Mouse (Mus musculus): ENCODE measurements around the gene Ddit4l. TPM values are rescaled to one million over a fixed set of nuclear protein-coding genes. Genes with fewer than 3 reads are reported as not detected.

Ddit4l gene
- total and polyA plus RNA-seq, 2 experiments = 0.37 to 0.45 TPM

DNA sequence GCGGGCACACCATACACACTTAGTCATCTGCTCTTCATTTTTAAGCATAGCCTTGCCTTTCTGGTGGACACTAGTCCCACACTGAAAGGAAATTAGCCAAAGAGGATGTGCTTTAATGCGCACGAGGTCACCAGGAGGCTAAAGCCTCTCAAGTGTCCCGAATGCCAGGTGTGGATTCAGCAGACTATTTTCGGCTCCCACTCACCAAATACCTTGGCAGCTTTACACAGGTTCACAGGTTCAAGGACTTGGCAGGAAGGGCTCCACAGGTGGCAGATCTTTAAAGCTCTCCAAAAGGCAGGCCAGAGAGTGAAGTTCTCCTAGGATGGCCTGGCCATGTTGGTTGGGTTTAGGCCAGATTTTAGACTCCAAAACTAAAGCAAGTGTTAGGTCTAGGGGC lies 19.8 kb downstream of the Ddit4l start:
- Histone ChIP-seq H3K36me3 (ENCODE audit: control insufficient read depth, insufficient read depth, low read length) (no peaks in the 10 kb centered on the region), H3K79me2 (ENCODE audit: control insufficient read depth, insufficient read depth, low read length) (no peaks in the 10 kb centered on the region), H3K4me3 (ENCODE audit: insufficient read depth, low read depth, low read length) (no peak overlapping the region), H3K9ac (ENCODE audit: low read depth, low read length) (no peak overlapping the region), H3K27me3 (ENCODE audit: control insufficient read depth, insufficient read depth, low read length) (no peaks in the 10 kb centered on the region), H3K4me1 (ENCODE audit: control insufficient read depth, insufficient read depth, low read length) (no peaks in the 10 kb centered on the region), H3K27ac (replicated peaks; ENCODE audit: insufficient read depth, low read depth, low read length) (no peak overlapping the region)
- TF ChIP-seq CTCF (IDR thresholded peaks at IDR 0.05; ENCODE audit: low read depth, low read length) = no peak
- TF ChIP-seq POLR2A (IDR thresholded peaks at IDR 0.05; ENCODE audit: extremely low read depth, insufficient read depth, low read length) = no peak
- 80% methylated on average over 5 of the region's 5 CpGs for WGBS
- peak; percentile 12 for DNase-seq (ENCODE audit: extremely low read depth, low read depth, low spot score)

DNA sequence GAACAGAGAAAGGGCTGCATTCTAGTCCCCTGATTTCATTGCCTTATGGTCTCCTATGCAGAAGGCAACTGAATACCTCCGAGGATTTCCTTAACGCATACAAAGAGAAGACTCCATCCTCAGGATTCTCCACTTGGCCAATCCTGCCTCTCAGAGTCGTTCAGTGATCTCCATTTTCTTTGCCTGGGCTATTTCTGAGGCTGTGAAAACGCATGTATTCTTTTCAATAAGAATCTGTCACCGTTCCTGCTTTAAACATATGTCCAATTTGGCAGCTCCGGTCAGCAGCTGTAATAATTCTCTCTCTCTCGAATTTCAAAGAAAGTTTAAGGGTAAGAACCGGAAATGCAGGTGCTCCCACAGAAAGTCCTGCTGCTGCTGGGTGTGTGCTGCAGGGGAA lies 20.7 kb downstream of the Ddit4l start:
- no peaks in the 10 kb centered on the region for H3K27me3 ChIP-seq (ENCODE audit: control insufficient read depth, insufficient read depth, low read length)
- DNase-seq (ENCODE audit: extremely low read depth, low read depth, low spot score) = no peak
- H3K4me1 ChIP-seq (ENCODE audit: control insufficient read depth, insufficient read depth, low read length) = no peaks in the 10 kb centered on the region
- no peak overlapping the region for H3K27ac ChIP-seq (replicated peaks; ENCODE audit: insufficient read depth, low read depth, low read length)
- no peaks in the 10 kb centered on the region for H3K79me2 ChIP-seq (ENCODE audit: control insufficient read depth, insufficient read depth, low read length)
- WGBS = 78% methylated on average over 8 of the region's 8 CpGs
- H3K4me3 ChIP-seq (ENCODE audit: insufficient read depth, low read depth, low read length) = no peak overlapping the region
- H3K36me3 ChIP-seq (ENCODE audit: control insufficient read depth, insufficient read depth, low read length) = no peaks in the 10 kb centered on the region
- H3K9ac ChIP-seq (ENCODE audit: low read depth, low read length) = no peak overlapping the region
- TF ChIP-seq POLR2A (IDR thresholded peaks at IDR 0.05; ENCODE audit: extremely low read depth, insufficient read depth, low read length) = no peak
- no peak for TF ChIP-seq CTCF (IDR thresholded peaks at IDR 0.05; ENCODE audit: low read depth, low read length)

GRCm38 (mm10) chr3:137642568-137642967 lies 21.2 kb downstream of the Ddit4l start:
- Histone ChIP-seq H3K36me3 (ENCODE audit: control insufficient read depth, insufficient read depth, low read length) (no peaks in the 10 kb centered on the region), H3K9ac (ENCODE audit: low read depth, low read length) (no peak overlapping the region), H3K4me3 (ENCODE audit: insufficient read depth, low read depth, low read length) (no peak overlapping the region), H3K79me2 (ENCODE audit: control insufficient read depth, insufficient read depth, low read length) (no peaks in the 10 kb centered on the region), H3K4me1 (ENCODE audit: control insufficient read depth, insufficient read depth, low read length) (no peaks in the 10 kb centered on the region), H3K27me3 (ENCODE audit: control insufficient read depth, insufficient read depth, low read length) (no peaks in the 10 kb centered on the region), H3K27ac (replicated peaks; ENCODE audit: insufficient read depth, low read depth, low read length) (no peak overlapping the region)
- TF ChIP-seq CTCF (IDR thresholded peaks at IDR 0.05; ENCODE audit: low read depth, low read length) (no peak), POLR2A (IDR thresholded peaks at IDR 0.05; ENCODE audit: extremely low read depth, insufficient read depth, low read length) (no peak)
- WGBS = 78% methylated on average over 3 of the region's 3 CpGs
- DNase-seq (ENCODE audit: extremely low read depth, low read depth, low spot score) = no peak

DNA sequence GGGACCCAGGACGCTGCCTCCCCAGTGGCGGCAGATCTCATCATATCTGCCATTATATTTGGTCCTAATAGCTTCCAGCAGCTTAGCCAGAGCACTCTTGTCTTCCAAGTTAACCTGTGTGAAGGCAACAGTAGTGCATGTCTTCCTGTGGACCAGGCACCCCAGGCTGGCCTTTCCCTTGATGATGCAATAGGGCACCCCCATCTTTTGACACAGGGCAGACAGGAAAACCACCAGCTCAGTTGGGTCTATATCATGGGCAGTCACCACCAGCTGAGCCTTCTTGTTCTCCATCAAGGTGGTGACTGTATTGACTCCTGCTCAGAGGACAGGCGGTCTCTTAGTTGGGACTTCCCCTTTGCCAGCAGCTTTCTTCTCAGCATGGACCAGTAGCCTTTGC lies 22.7 kb downstream of the Ddit4l start:
- DNase-seq (ENCODE audit: extremely low read depth, low read depth, low spot score) = no peak
- TF ChIP-seq POLR2A (IDR thresholded peaks at IDR 0.05; ENCODE audit: extremely low read depth, insufficient read depth, low read length) (no peak), CTCF (IDR thresholded peaks at IDR 0.05; ENCODE audit: low read depth, low read length) (no peak)
- Histone ChIP-seq H3K4me3 (ENCODE audit: insufficient read depth, low read depth, low read length) (no peak overlapping the region), H3K36me3 (ENCODE audit: control insufficient read depth, insufficient read depth, low read length) (no peaks in the 10 kb centered on the region), H3K79me2 (ENCODE audit: control insufficient read depth, insufficient read depth, low read length) (no peaks in the 10 kb centered on the region), H3K27ac (replicated peaks; ENCODE audit: insufficient read depth, low read depth, low read length) (no peak overlapping the region), H3K9ac (ENCODE audit: low read depth, low read length) (no peak overlapping the region), H3K27me3 (ENCODE audit: control insufficient read depth, insufficient read depth, low read length) (no peaks in the 10 kb centered on the region), H3K4me1 (ENCODE audit: control insufficient read depth, insufficient read depth, low read length) (no peaks in the 10 kb centered on the region)
- WGBS = 92% methylated on average over 3 of the region's 3 CpGs

DNA sequence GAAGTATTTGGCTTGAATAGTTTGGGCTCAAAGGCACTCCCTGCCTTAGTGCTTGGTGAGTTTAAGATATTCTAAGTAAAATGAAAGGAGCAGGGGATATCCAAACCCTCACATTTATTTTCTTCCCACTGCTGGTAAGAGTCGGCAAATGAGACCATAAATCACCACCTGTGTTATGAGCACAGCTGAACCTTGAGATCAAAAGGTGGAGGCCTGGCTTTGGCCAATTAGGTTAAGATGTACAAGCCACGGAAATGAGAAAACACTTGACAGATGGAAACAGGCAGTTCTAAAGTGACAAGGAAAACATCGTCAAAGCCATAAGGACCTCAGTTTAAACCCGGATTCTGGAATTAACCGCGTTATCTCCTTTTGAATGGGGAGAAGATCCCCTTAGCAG lies 23.5 kb downstream of the Ddit4l start:
- no peaks in the 10 kb centered on the region for H3K4me1 ChIP-seq (ENCODE audit: control insufficient read depth, insufficient read depth, low read length)
- TF ChIP-seq POLR2A (IDR thresholded peaks at IDR 0.05; ENCODE audit: extremely low read depth, insufficient read depth, low read length) = no peak
- TF ChIP-seq CTCF (IDR thresholded peaks at IDR 0.05; ENCODE audit: low read depth, low read length) = no peak
- no peak for DNase-seq (ENCODE audit: extremely low read depth, low read depth, low spot score)
- no peaks in the 10 kb centered on the region for H3K27me3 ChIP-seq (ENCODE audit: control insufficient read depth, insufficient read depth, low read length)
- WGBS = 93% methylated on average over 6 of the region's 6 CpGs
- H3K79me2 ChIP-seq (ENCODE audit: control insufficient read depth, insufficient read depth, low read length) = no peaks in the 10 kb centered on the region
- no peaks in the 10 kb centered on the region for H3K36me3 ChIP-seq (ENCODE audit: control insufficient read depth, insufficient read depth, low read length)
- H3K9ac ChIP-seq (ENCODE audit: low read depth, low read length) = no peak overlapping the region
- no peak overlapping the region for H3K4me3 ChIP-seq (ENCODE audit: insufficient read depth, low read depth, low read length)
- H3K27ac ChIP-seq (replicated peaks; ENCODE audit: insufficient read depth, low read depth, low read length) = no peak overlapping the region

GRCm38 (mm10) chr3:137647427-137648100 lies 26.2 kb downstream of the Ddit4l start:
- WGBS = 90% methylated on average over 12 of the region's 12 CpGs
- no peaks in the 10 kb centered on the region for H3K27me3 ChIP-seq (ENCODE audit: control insufficient read depth, insufficient read depth, low read length)
- no peaks in the 10 kb centered on the region for H3K79me2 ChIP-seq (ENCODE audit: control insufficient read depth, insufficient read depth, low read length)
- TF ChIP-seq CTCF (IDR thresholded peaks at IDR 0.05; ENCODE audit: low read depth, low read length) = no peak
- no peak for TF ChIP-seq POLR2A (IDR thresholded peaks at IDR 0.05; ENCODE audit: extremely low read depth, insufficient read depth, low read length)
- no peaks in the 10 kb centered on the region for H3K4me1 ChIP-seq (ENCODE audit: control insufficient read depth, insufficient read depth, low read length)
- no peak overlapping the region for H3K4me3 ChIP-seq (ENCODE audit: insufficient read depth, low read depth, low read length)
- H3K36me3 ChIP-seq (ENCODE audit: control insufficient read depth, insufficient read depth, low read length) = no peaks in the 10 kb centered on the region
- H3K9ac ChIP-seq (ENCODE audit: low read depth, low read length) = no peak overlapping the region
- DNase-seq (ENCODE audit: extremely low read depth, low read depth, low spot score) = no peak
- no peak overlapping the region for H3K27ac ChIP-seq (replicated peaks; ENCODE audit: insufficient read depth, low read depth, low read length)
